Mouse (Mus musculus) CD4-positive, CD25-positive, alpha-beta regulatory T cell, adult 4 months (primary cell): ENCODE results near the gene Tnfrsf13c. TPM values are rescaled to one million over a fixed set of nuclear protein-coding genes. Genes with fewer than 3 reads are reported as not detected.
"Not testable (repeated sequence)": the region's sequence is repeated elsewhere in the genome, so short reads cannot be mapped to it uniquely, and the experiment has no call there.

Experiments used
- ATAC-seq: one replicate; pipeline ENCODE4 v1.8.0; 2017
- polyA plus RNA-seq, 2 experiments: library from polyadenylated mRNA; unstranded; fragments of 100-300 nt; shearing (Covaris generic); gene quantifications; one replicate each; pipeline ENCODE4 v1.2.1; 2017

The Tnfrsf13c gene
- 10 to 100 TPM in 1 of 2 experiments, 1 to 10 TPM in 1; 2.2 to 10.5 TPM for polyA plus RNA-seq

DNA sequence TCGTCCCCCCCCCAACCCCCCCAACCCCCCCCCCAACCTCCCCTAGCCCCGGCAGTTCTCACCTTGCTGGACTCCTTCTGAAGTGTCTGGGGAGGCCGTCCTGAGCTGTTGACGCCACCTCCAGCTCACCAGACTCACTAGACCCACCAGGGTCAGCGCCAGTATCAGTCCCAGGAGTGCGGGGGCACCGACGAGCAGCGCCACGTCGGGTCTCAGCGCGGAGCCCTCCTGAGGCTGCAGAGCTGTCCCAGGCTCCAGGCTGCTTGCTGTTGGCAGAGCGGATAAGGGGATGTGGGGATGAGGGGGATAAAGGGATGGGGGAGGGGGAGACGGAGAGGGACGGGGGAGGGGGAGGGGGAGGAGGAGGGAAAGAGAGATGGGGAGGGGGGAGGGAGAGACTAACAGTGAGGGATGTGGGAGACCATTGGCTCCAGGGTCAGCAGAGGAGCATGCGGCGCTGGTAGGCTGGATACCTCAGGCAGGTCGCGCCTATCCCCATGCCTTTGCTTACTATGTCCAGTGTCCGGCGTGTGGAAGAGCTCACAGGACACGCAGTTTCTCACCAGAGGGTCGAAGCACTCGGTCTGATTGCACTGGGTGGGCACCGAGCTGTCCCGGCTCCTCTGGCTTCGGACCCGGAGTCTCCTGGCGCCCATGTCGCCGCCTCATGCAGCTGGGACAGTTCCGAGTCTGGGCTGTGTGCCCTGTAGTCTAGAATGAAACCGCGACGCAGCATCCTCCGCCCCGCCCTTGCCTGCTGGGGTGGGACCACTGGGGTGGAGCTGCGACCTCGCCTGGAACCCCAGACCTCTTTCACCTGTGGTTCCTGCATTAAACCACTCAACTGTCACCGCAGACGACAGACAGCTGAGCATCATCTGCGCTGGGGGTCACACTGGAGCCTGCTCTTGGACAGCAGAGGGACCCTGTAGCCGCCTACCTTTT lies at the start of gene Tnfrsf13c:
Gene Tnfrsf13c (minus strand): TSS at position 713 of the 945 bp plus-strand sequence.
- peak; percentile 75 for ATAC-seq

- ATAC-seq = no peak
Observed at GRCm38 (mm10) chr15:82272295-82272694, 48.1 kb upstream of the Tnfrsf13c start.

- ATAC-seq = no peak
Observed at GRCm38 (mm10) chr15:82271201-82271600, 47.0 kb upstream of the Tnfrsf13c start.

GRCm38 (mm10) chr15:82268783-82269182 lies 44.6 kb upstream of the Tnfrsf13c start:
- no peak for ATAC-seq

DNA sequence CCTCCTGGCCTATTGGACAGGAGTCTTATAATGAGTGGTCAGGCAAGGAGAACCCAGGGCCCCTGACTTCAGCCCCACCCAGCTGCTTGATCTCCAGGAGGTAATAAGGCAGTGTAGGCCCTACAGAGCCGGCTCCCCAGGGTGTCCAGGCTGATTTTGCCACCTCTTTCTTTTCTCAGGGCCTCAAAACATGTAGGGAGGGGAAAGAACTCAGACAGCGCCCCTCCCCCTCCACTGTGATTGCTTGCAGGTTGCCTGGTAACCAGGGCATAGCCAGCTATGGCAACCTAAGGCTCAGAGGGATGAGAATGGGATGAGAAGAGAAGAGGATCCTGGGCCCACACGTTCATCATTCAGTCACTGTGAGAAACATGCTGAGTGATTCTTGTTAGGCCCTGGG lies 44.0 kb upstream of the Tnfrsf13c start:
- ATAC-seq = no peak

GRCm38 (mm10) chr15:82266356-82266755 lies 42.2 kb upstream of the Tnfrsf13c start:
- no peak for ATAC-seq

DNA sequence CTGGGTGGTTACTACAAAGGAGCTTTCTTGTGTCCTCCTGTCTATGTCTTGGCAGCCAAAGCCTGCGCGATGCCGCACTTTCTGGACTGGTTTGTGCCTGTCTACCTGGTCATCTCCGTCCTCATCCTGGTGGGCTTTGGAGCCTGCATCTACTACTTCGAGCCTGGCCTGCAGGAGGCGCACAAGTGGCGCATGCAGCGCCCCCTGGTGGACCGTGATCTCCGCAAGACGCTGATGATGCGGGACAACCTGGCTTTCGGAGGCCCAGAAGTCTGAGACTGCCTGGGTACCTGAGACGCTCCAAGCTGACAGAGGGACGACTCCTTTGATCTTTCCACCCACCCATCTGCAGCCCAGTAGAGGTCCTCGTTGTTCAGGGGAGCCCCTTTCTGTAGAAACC lies 35.3 kb upstream of the Tnfrsf13c start:
- ATAC-seq = no peak

- no peak for ATAC-seq
Observed at GRCm38 (mm10) chr15:82255944-82256383, 31.8 kb upstream of the Tnfrsf13c start.

GRCm38 (mm10) chr15:82255248-82255647 lies 31.1 kb upstream of the Tnfrsf13c start:
- no peak for ATAC-seq

- ATAC-seq = no peak
Observed at GRCm38 (mm10) chr15:82252097-82252496, 27.9 kb upstream of the Tnfrsf13c start, which contains the start of gene 1500009C09Rik. 1500009C09Rik (plus strand) TSS chr15:82252397.

DNA sequence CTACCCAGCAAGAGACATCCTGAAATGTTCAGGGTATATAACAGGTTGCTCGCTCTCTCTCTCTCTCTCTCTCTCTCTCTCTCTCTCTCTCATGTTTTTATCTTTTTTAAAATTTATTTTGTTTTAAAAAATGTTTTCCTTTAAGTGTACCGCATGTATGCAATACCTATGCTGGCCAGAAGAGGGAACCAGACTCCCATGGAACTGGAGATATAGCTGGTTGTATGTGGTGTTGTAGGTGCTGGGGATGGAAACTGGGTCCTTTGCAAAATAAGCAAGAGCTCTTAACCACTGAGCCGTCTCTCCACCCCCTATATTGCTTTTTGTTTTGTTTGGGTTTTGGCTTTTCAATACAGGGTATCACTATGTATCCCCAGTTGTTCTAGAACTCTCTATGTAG lies 27.4 kb upstream of the Tnfrsf13c start:
- no peak for ATAC-seq

- no peak for ATAC-seq
Observed at GRCm38 (mm10) chr15:82247131-82247776, 23.1 kb upstream of the Tnfrsf13c start.

DNA sequence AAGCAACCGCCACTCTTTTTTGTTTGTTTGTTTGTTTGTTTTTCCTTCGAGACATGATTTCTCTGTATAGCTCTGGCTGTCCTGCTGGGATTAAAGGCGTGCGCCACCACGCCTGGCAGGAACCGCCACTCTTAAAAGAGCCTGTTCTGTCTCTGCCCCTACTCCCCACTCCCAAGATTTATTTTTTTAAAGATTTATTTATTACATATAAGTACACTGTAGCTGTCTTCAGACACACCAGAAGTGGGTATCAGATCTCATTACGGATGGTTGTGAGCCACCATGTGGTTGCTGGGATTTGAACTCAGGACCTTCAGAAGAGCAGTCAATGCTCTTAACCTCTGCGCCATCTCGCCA lies 20.6 kb upstream of the Tnfrsf13c start:
- ATAC-seq = not testable (repeated sequence)

DNA sequence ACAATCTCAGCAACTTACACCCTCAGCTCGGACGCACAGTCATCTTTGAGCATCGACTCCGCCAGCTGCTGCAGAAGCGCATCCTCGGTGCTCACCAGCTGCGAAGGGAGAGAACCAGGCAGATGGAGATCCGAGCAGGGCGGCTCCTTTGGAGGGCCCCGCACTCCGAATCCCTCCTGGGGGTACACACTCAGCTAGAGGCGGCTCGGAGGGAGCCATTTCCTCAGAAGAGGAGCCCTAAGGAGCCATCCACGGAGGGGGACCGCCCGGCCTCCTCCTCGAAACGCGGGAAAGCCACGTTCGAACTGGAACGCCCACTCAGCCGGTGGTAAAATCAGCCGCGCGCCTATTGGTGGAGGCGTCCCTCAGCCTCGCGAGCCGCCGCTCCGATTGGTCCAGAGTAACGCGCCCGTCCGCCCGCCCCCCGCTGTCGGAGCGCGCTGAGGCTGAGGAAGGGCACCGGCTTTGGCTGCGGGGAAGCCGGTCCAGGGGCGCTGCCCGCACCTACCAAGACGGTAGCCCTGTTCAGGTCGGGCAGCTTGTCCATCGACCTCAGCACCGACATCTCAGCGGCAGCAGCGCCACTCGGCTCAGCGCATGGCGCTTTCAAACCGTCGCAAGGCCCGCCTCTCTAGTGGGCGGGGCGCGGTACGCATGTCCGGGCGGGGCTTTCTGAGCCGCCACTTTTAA lies 20.1 kb upstream of the Tnfrsf13c start, which contains the start of gene Cenpm:
Gene Cenpm (minus strand): TSS at position 634 of the 690 bp plus-strand sequence.
- ATAC-seq = peak; percentile 99

- peak; percentile 3 for ATAC-seq
Observed at GRCm38 (mm10) chr15:82243742-82244114, 19.6 kb upstream of the Tnfrsf13c start.

- ATAC-seq = no peak
Observed at GRCm38 (mm10) chr15:82243311-82243710, 19.1 kb upstream of the Tnfrsf13c start.

- peak; percentile 87 for ATAC-seq
Observed at GRCm38 (mm10) chr15:82236565-82236964, 12.4 kb upstream of the Tnfrsf13c start.

DNA sequence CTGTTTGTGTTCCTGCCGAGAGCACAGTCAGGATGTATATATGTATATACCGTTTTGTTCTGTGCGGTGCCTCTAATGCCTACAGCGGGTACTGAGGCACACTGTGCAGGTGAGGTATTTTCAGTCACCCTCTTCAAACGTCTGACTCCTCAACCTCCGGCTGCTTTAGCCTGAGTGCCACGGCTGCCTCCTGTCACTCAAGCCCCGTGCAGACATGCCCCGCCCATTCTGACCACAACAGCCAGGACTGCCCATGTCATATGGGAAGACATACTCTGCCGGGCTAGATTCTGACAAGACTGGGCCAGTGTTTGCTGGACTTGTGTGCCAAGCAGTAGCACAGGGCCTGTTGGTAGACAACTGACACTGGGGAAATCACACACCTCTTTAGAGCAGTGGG lies 11.5 kb upstream of the Tnfrsf13c start:
- ATAC-seq = no peak

DNA sequence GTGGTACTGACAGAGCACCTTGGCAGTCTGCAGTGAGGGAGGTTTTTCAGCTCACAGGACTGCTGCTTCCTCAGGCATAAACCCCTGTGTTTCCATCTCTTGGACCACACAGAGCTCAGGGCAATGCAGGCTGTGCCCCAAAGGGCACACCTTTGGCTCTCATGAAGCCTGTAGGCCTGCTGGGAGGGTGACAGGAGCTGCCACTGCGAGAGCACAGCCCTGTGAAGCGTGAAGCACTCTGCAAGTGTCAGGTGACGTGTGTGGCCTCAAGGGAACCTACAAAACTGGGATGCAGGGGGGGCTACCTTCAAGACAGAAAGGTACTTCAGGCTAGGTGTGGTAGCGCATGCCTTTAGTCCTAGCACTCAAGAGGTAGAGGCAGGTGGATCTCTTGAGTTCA lies 8.5 kb upstream of the Tnfrsf13c start:
- no peak for ATAC-seq

DNA sequence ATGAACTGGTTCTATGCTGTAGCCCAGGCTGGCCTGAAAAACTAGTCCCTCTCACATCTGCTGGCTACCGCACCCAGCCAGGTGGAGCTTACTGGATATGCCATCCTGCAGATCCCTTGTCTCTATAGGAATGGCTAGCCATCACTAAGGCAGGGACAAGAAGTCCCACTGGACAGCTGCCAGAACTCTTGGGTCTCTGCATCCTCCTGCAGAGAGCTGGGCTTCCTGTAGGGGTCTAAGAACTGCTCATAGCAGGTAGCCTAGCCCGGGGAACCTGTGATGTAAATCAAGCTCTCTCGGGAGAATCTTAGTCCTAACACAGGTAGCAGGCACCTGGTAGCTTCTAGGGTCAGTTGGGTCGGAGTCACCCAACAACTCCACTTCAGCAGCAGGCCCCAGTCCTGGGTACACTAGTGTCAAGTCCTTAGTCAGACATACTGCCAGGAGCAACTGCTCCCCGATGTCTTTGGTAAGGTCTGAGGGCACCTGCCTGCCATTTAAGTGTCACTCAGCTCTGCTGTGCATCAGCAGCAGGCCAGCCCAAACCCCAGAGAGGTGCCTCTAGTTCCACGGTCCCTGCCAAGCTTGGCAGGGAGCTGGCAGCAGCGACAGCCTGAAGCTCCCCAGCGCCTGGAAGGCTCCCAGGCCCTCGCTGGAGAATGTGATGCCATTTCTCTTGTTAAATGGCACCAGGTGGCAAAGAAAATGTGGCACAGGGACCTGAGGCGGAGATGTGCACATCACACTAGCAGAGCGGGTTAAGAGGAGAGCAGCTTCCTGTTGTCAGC lies 7.6 kb upstream of the Tnfrsf13c start:
- ATAC-seq = no peak

DNA sequence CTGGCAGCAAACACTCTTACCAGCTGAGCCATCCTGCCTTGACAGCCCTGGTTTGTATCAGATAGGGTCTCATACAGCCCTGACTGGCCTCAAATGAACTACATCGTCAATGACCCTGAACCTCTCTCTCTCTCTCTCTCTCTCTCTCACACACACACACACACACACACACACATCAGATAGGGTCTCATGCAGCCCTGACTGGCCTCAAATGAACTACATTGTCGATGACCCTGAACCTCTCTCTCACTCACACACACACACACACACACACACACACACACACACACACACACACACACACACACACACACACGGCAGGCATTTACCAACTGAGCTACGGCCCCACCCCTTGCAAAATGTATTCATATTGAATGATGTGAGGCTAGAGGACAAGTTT lies 6.9 kb upstream of the Tnfrsf13c start:
- no peak for ATAC-seq

- no peak for ATAC-seq
Observed at GRCm38 (mm10) chr15:82230098-82230611, 6.0 kb upstream of the Tnfrsf13c start.
